Mouse (Mus musculus) embryonic fibroblast, embryonic 13.5 days (primary cell): ENCODE data around the gene Rps12.
A peak's percentile ranks its signal among the peaks of the same experiment; 100 is the strongest.

ENCODE experiments used
- CTCF ChIP-seq: IDR thresholded peaks from 2 replicates; pipeline ENCODE4 v1.5.1; 2011; ENCODE audit warnings: mild to moderate bottlenecking, control low read depth, low read length, moderate library complexity, borderline replicate concordance; ENCODE audit not compliant: insufficient read depth
- POLR2A ChIP-seq: IDR thresholded peaks from 2 replicates; pipeline ENCODE4 v1.6.1; 2011; ENCODE audit warnings: low read depth, mild to moderate bottlenecking, control low read depth, low read length, moderate library complexity

DNA sequence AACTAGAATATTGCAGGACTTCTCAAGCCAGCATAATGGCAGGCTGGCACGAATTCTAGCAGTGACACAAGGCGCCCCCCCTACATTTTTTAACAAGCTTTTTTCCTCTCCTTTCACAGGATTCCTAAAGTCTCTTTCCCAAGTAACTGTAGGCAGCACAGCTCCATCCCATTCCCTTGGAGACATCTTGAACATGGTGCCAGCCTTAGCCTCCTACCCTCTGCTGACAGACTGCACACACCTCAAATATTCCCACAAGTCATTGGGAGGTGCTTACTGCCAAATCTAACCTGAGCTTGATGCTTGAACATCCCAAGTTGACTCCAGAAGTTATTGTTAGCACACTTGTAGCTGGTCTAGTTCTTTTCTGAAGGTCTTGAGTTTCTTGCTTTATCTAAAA is 3.0 kb downstream of the Rps12 start:
- TF ChIP-seq POLR2A = peak; percentile 40
- TF ChIP-seq CTCF = no peak
